Mouse (Mus musculus) heart, embryonic 16.5 days (tissue): ENCODE measurements around the gene Kif1c. TPM values are rescaled to one million over a fixed set of nuclear protein-coding genes. Genes with fewer than 3 reads are reported as not detected.
"Not testable (repeated sequence)": the region's sequence is repeated elsewhere in the genome, so short reads cannot be mapped to it uniquely, and the experiment has no call there.

Source experiments
- ATAC-seq: fragments of 200-750 bp; cut with Nextera tagmentation; replicated peaks from 2 replicates; pipeline ENCODE4 v1.8.0; 2017; ENCODE audit warnings: moderate number of reproducible peaks; ENCODE audit not compliant: insufficient read depth, low FRiP score; ENCODE audit errors: extremely low read depth
- H3K27ac ChIP-seq: fragments of 300-500 bp; sonication (generic); 2 replicates; pipeline ENCODE4 v1.5.1; 2014; ENCODE audit warnings: mild to moderate bottlenecking, low read length, control low read depth, moderate library complexity
- H3K27me3 ChIP-seq: fragments of 300-500 bp; sonication (generic); 2 replicates; pipeline ENCODE4 v1.6.1; 2014; ENCODE audit warnings: low read length, mixed read lengths; ENCODE audit not compliant: control insufficient read depth, insufficient read depth
- H3K36me3 ChIP-seq: fragments of 300-500 bp; sonication (generic); 2 replicates; pipeline ENCODE4 v1.6.1; 2014; ENCODE audit not compliant: control insufficient read depth, insufficient read depth
- H3K4me1 ChIP-seq: fragments of 300-500 bp; sonication (generic); 2 replicates; pipeline ENCODE4 v1.6.1; 2014; ENCODE audit warnings: low read length, mixed read lengths; ENCODE audit not compliant: control insufficient read depth, insufficient read depth
- H3K4me2 ChIP-seq: fragments of 300-500 bp; sonication (generic); 2 replicates; pipeline ENCODE4 v1.6.1; 2014; ENCODE audit warnings: low read depth, mild to moderate bottlenecking, control low read depth, low read length
- H3K4me3 ChIP-seq: fragments of 300-500 bp; sonication (generic); 2 replicates; pipeline ENCODE4 v1.5.1; 2014; ENCODE audit warnings: mild to moderate bottlenecking, control low read depth, low read length
- H3K9ac ChIP-seq: fragments of 300-500 bp; sonication (generic); 2 replicates; pipeline ENCODE4 v1.6.1; 2014; ENCODE audit warnings: low read length, control low read depth
- H3K9me3 ChIP-seq: fragments of 300-500 bp; sonication (generic); replicated peaks from 2 replicates; pipeline ENCODE4 v1.6.1; 2016; ENCODE audit warnings: low read length; ENCODE audit not compliant: control insufficient read depth
- WGBS: fragments of 180-500 bp; shearing (Covaris S2); extraction: QIAGEN DNeasy Blood & Tissue Kit; methylation state at CpG from one replicate; pipeline ENCODE4 v1.1.7; 2014; 5-methylcytosine and 5-hydroxymethylcytosine counted together
- polyA plus RNA-seq: library from polyadenylated mRNA; unstranded; fragments of >200 nt; fragmentation: Nextera tagmentation; extraction: Ambion mirVana; gene quantifications from 2 replicates; pipeline ENCODE4 v1.2.1, GENCODE M21; 2015

The Kif1c gene
- polyA plus RNA-seq, 1 experiment from 2014 or later = 5.2 TPM

- not testable (repeated sequence) for ATAC-seq, H3K9me3 ChIP-seq, H3K4me3 ChIP-seq, H3K9ac ChIP-seq, H3K36me3 ChIP-seq, H3K4me1 ChIP-seq, H3K27ac ChIP-seq, H3K27me3 ChIP-seq, H3K4me2 ChIP-seq
- WGBS = 55% methylated on average over 3 of the region's 3 CpGs
Measured at GRCm38 (mm10) chr11:70760446-70760845, 60.1 kb downstream of the Kif1c start.

- Histone ChIP-seq H3K27me3 (no peaks in the 10 kb centered on the region), H3K4me3 (no peak overlapping the region), H3K4me2 (no peak overlapping the region), H3K36me3 (peaks cover under 1% of the 10 kb centered on the region), H3K9ac (no peak overlapping the region), H3K27ac (no peak overlapping the region), H3K9me3 (no peaks in the 10 kb centered on the region), H3K4me1 (peaks cover 11% of the 10 kb centered on the region)
- WGBS = 75% methylated on average over 9 of the region's 9 CpGs
- ATAC-seq = no peak
Measured at GRCm38 (mm10) chr11:70762641-70763040, 62.3 kb downstream of the Kif1c start.

- WGBS = 22% methylated on average over 3 of the region's 3 CpGs
- Histone ChIP-seq H3K27ac (peak overlapping the region; percentile 96), H3K4me1 (peaks cover 11% of the 10 kb centered on the region), H3K36me3 (peaks cover 8% of the 10 kb centered on the region), H3K4me2 (peak overlapping the region; percentile 82), H3K9ac (peak overlapping the region; percentile 93), H3K27me3 (no peaks in the 10 kb centered on the region), H3K4me3 (peak overlapping the region; percentile 84), H3K9me3 (no peaks in the 10 kb centered on the region)
- ATAC-seq = no peak
Measured at GRCm38 (mm10) chr11:70763582-70763935, 63.2 kb downstream of the Kif1c start.

- WGBS = under 1% methylated on average over 78 of the region's 78 CpGs
- Histone ChIP-seq H3K9me3 (no peaks in the 10 kb centered on the region), H3K27ac (peak within 1 kb of the TSS; percentile 96), H3K36me3 (peaks cover 8% of the 10 kb centered on the region), H3K27me3 (no peaks in the 10 kb centered on the region), H3K4me3 (peak within 1 kb of the TSS; percentile 84), H3K9ac (peak within 1 kb of the TSS; percentile 93), H3K4me1 (peaks cover 11% of the 10 kb centered on the region), H3K4me2 (peak within 1 kb of the TSS; percentile 82)
- ATAC-seq = peak; percentile 86
Measured at GRCm38 (mm10) chr11:70763936-70764808, 63.8 kb downstream of the Kif1c start, which contains the start of gene Zfp3. TSS of gene Zfp3 (plus strand) at chr11:70764209.

- peaks cover 11% of the 10 kb centered on the region for H3K4me1 ChIP-seq
- WGBS = 60% methylated on average over 16 of the region's 16 CpGs
- peak overlapping the region; percentile 16; the same call in 1 of the 2 replicates for H3K4me2 ChIP-seq
- H3K9me3 ChIP-seq = no peaks in the 10 kb centered on the region
- no peak for ATAC-seq
- no peaks in the 10 kb centered on the region for H3K27me3 ChIP-seq
- no peak overlapping the region for H3K4me3 ChIP-seq
- peaks cover 8% of the 10 kb centered on the region for H3K36me3 ChIP-seq
- H3K9ac ChIP-seq = no peak overlapping the region
- H3K27ac ChIP-seq = peak overlapping the region; percentile 59
Measured at GRCm38 (mm10) chr11:70765776-70766445, 65.6 kb downstream of the Kif1c start.

- Histone ChIP-seq H3K36me3 (peaks cover 32% of the 10 kb centered on the region), H3K4me2 (no peak overlapping the region), H3K9me3 (no peaks in the 10 kb centered on the region), H3K4me3 (no peak overlapping the region), H3K27me3 (no peaks in the 10 kb centered on the region), H3K4me1 (peaks cover 3% of the 10 kb centered on the region), H3K9ac (no peak overlapping the region), H3K27ac (no peak overlapping the region)
- WGBS = 97% methylated on average over 3 of the region's 3 CpGs
- ATAC-seq = no peak
Measured at GRCm38 (mm10) chr11:70770804-70771203, 70.5 kb downstream of the Kif1c start.

- Histone ChIP-seq H3K9ac (peak overlapping the region; percentile 15; the same call in 1 of the 2 replicates), H3K27me3 (no peaks in the 10 kb centered on the region), H3K27ac (no peak overlapping the region), H3K4me2 (peak overlapping the region; percentile 27; the same call in 1 of the 2 replicates), H3K36me3 (peaks cover 13% of the 10 kb centered on the region; the same call in 1 of the 2 replicates), H3K9me3 (no peaks in the 10 kb centered on the region), H3K4me3 (no peak overlapping the region), H3K4me1 (0 out of 2 replicates have a peak, but pooled peaks cover 7% of the 10 kb centered on the region)
- ATAC-seq = peak; percentile 79
- 24% methylated on average over 17 of the region's 17 CpGs for WGBS
Measured at GRCm38 (mm10) chr11:70776830-70777571, 76.7 kb downstream of the Kif1c start.

GRCm38 (mm10) chr11:70777634-70778033 lies 77.3 kb downstream of the Kif1c start:
- ATAC-seq = no peak
- H3K36me3 ChIP-seq = peaks cover 7% of the 10 kb centered on the region; the same call in 1 of the 2 replicates
- no peak overlapping the region for H3K27ac ChIP-seq
- H3K9me3 ChIP-seq = no peaks in the 10 kb centered on the region
- H3K4me1 ChIP-seq = 0 out of 2 replicates have a peak, but pooled peaks cover 7% of the 10 kb centered on the region
- no peaks in the 10 kb centered on the region for H3K27me3 ChIP-seq
- WGBS = 67% methylated on average over 6 of the region's 6 CpGs
- no peak overlapping the region for H3K9ac ChIP-seq
- no peak overlapping the region for H3K4me2 ChIP-seq
- H3K4me3 ChIP-seq = no peak overlapping the region
